Mouse (Mus musculus): ENCODE measurements at regions not wholly inside any gene's neighbourhood (a gene's known extent, or its start where the extent isn't known, plus 50 kb on each side); places are given as distances from the start of the nearest gene placed in this dataset.

- 62% methylated on average over 8 of the region's 8 CpGs for WGBS (ENCODE audit: insufficient replicate concordance)
- ATAC-seq (replicated peaks; ENCODE audit: insufficient number of reproducible peaks, low FRiP score, low TSS enrichment): no peak
Observed at GRCm38 (mm10) chr10:109132091-109132573, 121.3 kb upstream of the Syt1 start.

GRCm38 (mm10) chr10:109129552-109130110 lies 118.8 kb upstream of the Syt1 start:
- H3K4me2 ChIP-seq: no peak overlapping the region
- no peak for ATAC-seq (replicated peaks; ENCODE audit: insufficient number of reproducible peaks, low FRiP score, low TSS enrichment)
- WGBS (ENCODE audit: insufficient replicate concordance): 83% methylated on average over 1 of the region's 1 CpGs
- no peak overlapping the region for H3K27ac ChIP-seq (ENCODE audit: low read depth, low read length)
- H3K36me3 ChIP-seq (ENCODE audit: control insufficient read depth, insufficient read depth, low read length): no peaks in the 10 kb centered on the region
- no peaks in the 10 kb centered on the region for H3K27me3 ChIP-seq (ENCODE audit: control insufficient read depth, insufficient read depth, low read length)
- no peak overlapping the region for H3K9ac ChIP-seq (ENCODE audit: low read depth, low read length)
- no peaks in the 10 kb centered on the region for H3K4me1 ChIP-seq (ENCODE audit: control insufficient read depth, insufficient read depth, low read length)
- H3K9me3 ChIP-seq (replicated peaks; ENCODE audit: control insufficient read depth, low read length): no peaks in the 10 kb centered on the region
- H3K4me3 ChIP-seq (ENCODE audit: low read depth, low read length): no peak overlapping the region

More at GRCm38 (mm10) chr10:109132091-109132573, 121.3 kb upstream of the Syt1 start:
- H3K4me2 ChIP-seq: no peak overlapping the region
- H3K27ac ChIP-seq (ENCODE audit: low read depth, low read length): no peak overlapping the region
- no peaks in the 10 kb centered on the region for H3K4me1 ChIP-seq (ENCODE audit: control insufficient read depth, insufficient read depth, low read length)
- H3K36me3 ChIP-seq (ENCODE audit: control insufficient read depth, insufficient read depth, low read length): no peaks in the 10 kb centered on the region
- no peaks in the 10 kb centered on the region for H3K9me3 ChIP-seq (replicated peaks; ENCODE audit: control insufficient read depth, low read length)
- H3K4me3 ChIP-seq (ENCODE audit: low read depth, low read length): no peak overlapping the region
- no peaks in the 10 kb centered on the region for H3K27me3 ChIP-seq (ENCODE audit: control insufficient read depth, insufficient read depth, low read length)
- H3K9ac ChIP-seq (ENCODE audit: low read depth, low read length): no peak overlapping the region

GRCm38 (mm10) chr10:109129068-109129467 lies 118.3 kb upstream of the Syt1 start:
- Histone ChIP-seq H3K27ac (ENCODE audit: low read depth, low read length) (no peak overlapping the region), H3K4me2 (no peak overlapping the region), H3K4me3 (ENCODE audit: low read depth, low read length) (no peak overlapping the region), H3K4me1 (ENCODE audit: control insufficient read depth, insufficient read depth, low read length) (no peaks in the 10 kb centered on the region), H3K27me3 (ENCODE audit: control insufficient read depth, insufficient read depth, low read length) (no peaks in the 10 kb centered on the region), H3K9me3 (replicated peaks; ENCODE audit: control insufficient read depth, low read length) (no peaks in the 10 kb centered on the region), H3K9ac (ENCODE audit: low read depth, low read length) (no peak overlapping the region), H3K36me3 (ENCODE audit: control insufficient read depth, insufficient read depth, low read length) (no peaks in the 10 kb centered on the region)
- no peak for ATAC-seq (replicated peaks; ENCODE audit: insufficient number of reproducible peaks, low FRiP score, low TSS enrichment)
- 86% methylated on average over 3 of the region's 3 CpGs for WGBS (ENCODE audit: insufficient replicate concordance)

- no peak overlapping the region for H3K4me2 ChIP-seq
- ATAC-seq (replicated peaks; ENCODE audit: insufficient number of reproducible peaks, low FRiP score, low TSS enrichment): no peak
- WGBS (ENCODE audit: insufficient replicate concordance): 86% methylated on average over 2 of the region's 2 CpGs
Observed at GRCm38 (mm10) chr10:109126699-109127098, 115.9 kb upstream of the Syt1 start.

GRCm38 (mm10) chr10:109117143-109117542 lies 106.4 kb upstream of the Syt1 start:
- Histone ChIP-seq H3K36me3 (ENCODE audit: control insufficient read depth, insufficient read depth, low read length) (no peaks in the 10 kb centered on the region), H3K9me3 (replicated peaks; ENCODE audit: control insufficient read depth, low read length) (no peaks in the 10 kb centered on the region), H3K4me1 (ENCODE audit: control insufficient read depth, insufficient read depth, low read length) (no peaks in the 10 kb centered on the region), H3K4me2 (no peak overlapping the region), H3K27ac (ENCODE audit: low read depth, low read length) (no peak overlapping the region), H3K4me3 (ENCODE audit: low read depth, low read length) (no peak overlapping the region), H3K27me3 (ENCODE audit: control insufficient read depth, insufficient read depth, low read length) (no peaks in the 10 kb centered on the region), H3K9ac (ENCODE audit: low read depth, low read length) (no peak overlapping the region)
- ATAC-seq (replicated peaks; ENCODE audit: insufficient number of reproducible peaks, low FRiP score, low TSS enrichment): no peak
- 88% methylated on average over 5 of the region's 5 CpGs for WGBS (ENCODE audit: insufficient replicate concordance)

More at GRCm38 (mm10) chr10:109126699-109127098, 115.9 kb upstream of the Syt1 start:
- H3K9me3 ChIP-seq (replicated peaks; ENCODE audit: control insufficient read depth, low read length): no peaks in the 10 kb centered on the region
- no peak overlapping the region for H3K9ac ChIP-seq (ENCODE audit: low read depth, low read length)
- no peak overlapping the region for H3K4me3 ChIP-seq (ENCODE audit: low read depth, low read length)
- no peaks in the 10 kb centered on the region for H3K36me3 ChIP-seq (ENCODE audit: control insufficient read depth, insufficient read depth, low read length)
- H3K27ac ChIP-seq (ENCODE audit: low read depth, low read length): no peak overlapping the region
- no peaks in the 10 kb centered on the region for H3K4me1 ChIP-seq (ENCODE audit: control insufficient read depth, insufficient read depth, low read length)
- H3K27me3 ChIP-seq (ENCODE audit: control insufficient read depth, insufficient read depth, low read length): no peaks in the 10 kb centered on the region

GRCm38 (mm10) chr10:109115013-109115627 lies 104.3 kb upstream of the Syt1 start:
- Histone ChIP-seq H3K9me3 (replicated peaks; ENCODE audit: control insufficient read depth, low read length) (no peaks in the 10 kb centered on the region), H3K27me3 (ENCODE audit: control insufficient read depth, insufficient read depth, low read length) (no peaks in the 10 kb centered on the region), H3K4me2 (no peak overlapping the region), H3K9ac (ENCODE audit: low read depth, low read length) (no peak overlapping the region), H3K27ac (ENCODE audit: low read depth, low read length) (no peak overlapping the region), H3K36me3 (ENCODE audit: control insufficient read depth, insufficient read depth, low read length) (no peaks in the 10 kb centered on the region), H3K4me3 (ENCODE audit: low read depth, low read length) (no peak overlapping the region), H3K4me1 (ENCODE audit: control insufficient read depth, insufficient read depth, low read length) (no peaks in the 10 kb centered on the region)
- 69% methylated on average over 4 of the region's 4 CpGs for WGBS (ENCODE audit: insufficient replicate concordance)
- ATAC-seq (replicated peaks; ENCODE audit: insufficient number of reproducible peaks, low FRiP score, low TSS enrichment): no peak

- H3K4me3 ChIP-seq (ENCODE audit: low read depth, low read length): no peak overlapping the region
- H3K4me2 ChIP-seq: no peak overlapping the region
- no peak overlapping the region for H3K27ac ChIP-seq (ENCODE audit: low read depth, low read length)
- H3K9ac ChIP-seq (ENCODE audit: low read depth, low read length): no peak overlapping the region
- H3K36me3 ChIP-seq (ENCODE audit: control insufficient read depth, insufficient read depth, low read length): no peaks in the 10 kb centered on the region
- WGBS (ENCODE audit: insufficient replicate concordance): 81% methylated on average over 2 of the region's 2 CpGs
- no peaks in the 10 kb centered on the region for H3K9me3 ChIP-seq (replicated peaks; ENCODE audit: control insufficient read depth, low read length)
- no peaks in the 10 kb centered on the region for H3K27me3 ChIP-seq (ENCODE audit: control insufficient read depth, insufficient read depth, low read length)
- ATAC-seq (replicated peaks; ENCODE audit: insufficient number of reproducible peaks, low FRiP score, low TSS enrichment): no peak
- H3K4me1 ChIP-seq (ENCODE audit: control insufficient read depth, insufficient read depth, low read length): no peaks in the 10 kb centered on the region
Observed at GRCm38 (mm10) chr10:109105781-109106180, 95.0 kb upstream of the Syt1 start.

GRCm38 (mm10) chr10:109092219-109092618 lies 81.4 kb upstream of the Syt1 start:
- Histone ChIP-seq H3K27me3 (ENCODE audit: control insufficient read depth, insufficient read depth, low read length) (no peaks in the 10 kb centered on the region), H3K4me1 (ENCODE audit: control insufficient read depth, insufficient read depth, low read length) (no peaks in the 10 kb centered on the region), H3K36me3 (ENCODE audit: control insufficient read depth, insufficient read depth, low read length) (no peaks in the 10 kb centered on the region), H3K27ac (ENCODE audit: low read depth, low read length) (0 out of 2 replicates have a peak overlapping the region, but pooled peaks have one; percentile 10), H3K4me3 (ENCODE audit: low read depth, low read length) (no peak overlapping the region), H3K9me3 (replicated peaks; ENCODE audit: control insufficient read depth, low read length) (no peaks in the 10 kb centered on the region), H3K4me2 (no peak overlapping the region), H3K9ac (ENCODE audit: low read depth, low read length) (no peak overlapping the region)
- 0 out of 2 replicates have a peak, but pooled peaks have one; percentile 39 for ATAC-seq (replicated peaks; ENCODE audit: insufficient number of reproducible peaks, low FRiP score, low TSS enrichment)
- WGBS (ENCODE audit: insufficient replicate concordance): 44% methylated on average over 4 of the region's 4 CpGs

GRCm38 (mm10) chr10:109079773-109080172 lies 69.0 kb upstream of the Syt1 start:
- Histone ChIP-seq H3K4me1 (ENCODE audit: control insufficient read depth, insufficient read depth, low read length) (no peaks in the 10 kb centered on the region), H3K4me3 (ENCODE audit: low read depth, low read length) (no peak overlapping the region), H3K9me3 (replicated peaks; ENCODE audit: control insufficient read depth, low read length) (no peaks in the 10 kb centered on the region), H3K9ac (ENCODE audit: low read depth, low read length) (no peak overlapping the region), H3K27me3 (ENCODE audit: control insufficient read depth, insufficient read depth, low read length) (no peaks in the 10 kb centered on the region), H3K27ac (ENCODE audit: low read depth, low read length) (no peak overlapping the region), H3K36me3 (ENCODE audit: control insufficient read depth, insufficient read depth, low read length) (no peaks in the 10 kb centered on the region), H3K4me2 (no peak overlapping the region)
- no peak for ATAC-seq (replicated peaks; ENCODE audit: insufficient number of reproducible peaks, low FRiP score, low TSS enrichment)
- 45% methylated on average over 7 of the region's 7 CpGs for WGBS (ENCODE audit: insufficient replicate concordance)
